Mouse (Mus musculus) layer of hippocampus, adult 6 months (tissue): ENCODE measurements around the gene Tprg. TPM values are rescaled to one million over a fixed set of nuclear protein-coding genes. Genes with fewer than 3 reads are reported as not detected.

Experiments used
- long read RNA-seq, 2 experiments: library from polyadenylated mRNA; unstranded; transcript quantifications; one replicate each; pipeline ENCODE4 v2.0.0; 2019 to 2020
- polyA plus RNA-seq: library from polyadenylated mRNA; unstranded; fragments of <200 nt; fragmentation: Nextera tagmentation; gene quantifications from 2 replicates; pipeline ENCODE4 v1.2.3, GENCODE M21; 2021

Gene Tprg
- not detected in 2 replicates for polyA plus RNA-seq
- long read RNA-seq, experiment 1: 0 reads
- long read RNA-seq, experiment 2, partial matches to known transcripts: 0 of 1 reads
- long read RNA-seq, experiment 2, other reads (novel, unspliced or antisense): 1 of 1 reads

DNA sequence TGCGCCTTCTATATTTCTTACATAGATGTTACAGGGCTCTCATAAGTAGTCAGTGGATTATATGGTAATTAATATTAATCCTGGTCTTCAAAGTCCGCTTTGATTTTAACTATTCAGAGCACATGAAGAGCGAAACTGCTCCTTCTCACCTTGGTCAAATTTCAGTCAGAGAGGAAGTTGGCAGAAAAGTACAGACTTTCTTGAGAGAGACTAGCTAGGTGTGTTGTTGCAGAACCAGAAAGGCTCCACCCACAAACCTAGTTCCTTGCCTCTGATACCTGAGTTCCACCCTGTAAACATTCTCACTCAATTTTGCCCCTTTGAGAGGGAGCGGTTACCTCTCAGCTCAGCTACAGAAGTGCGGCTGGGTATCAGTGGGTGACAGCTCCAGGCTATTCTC is at the start of gene Tprg:
Gene Tprg, plus strand, starts transcription at position 301 of the 400 bp plus-strand sequence.

